ENCODE assay signal across 24 mouse cellular contexts in the genomic region with DNA sequence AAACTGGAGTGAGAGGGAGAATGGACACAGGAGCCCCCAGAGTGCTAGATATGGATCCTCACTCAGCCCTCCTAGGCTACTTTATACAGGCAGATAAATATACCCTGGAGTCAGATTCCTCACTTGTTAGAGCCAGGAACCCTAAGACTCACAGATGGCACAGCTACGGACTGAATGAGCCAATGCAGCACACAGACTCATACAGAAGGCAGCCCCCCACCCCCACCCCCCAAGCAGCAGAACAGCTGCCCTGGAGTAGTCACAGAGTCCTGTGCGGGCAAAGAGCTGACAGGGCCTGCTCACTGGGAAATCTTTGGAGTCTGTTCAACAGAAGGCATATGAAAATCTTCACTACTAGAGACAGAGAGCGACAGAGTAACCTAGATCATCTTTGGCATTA. TPM values are rescaled to one million over a fixed set of nuclear protein-coding genes. Genes with fewer than 3 reads are reported as not detected.
DNase-seq lines count a peak whose midpoint lies in the region; ATAC-seq and TF ChIP-seq lines count a peak whose summit lies in the region.
"Had no signal": no experiment of that assay in that cellular context is flagged by ENCODE, and none has a peak within 500 bp of the region (broad histone marks: within the 10 kb centered on the region; RNA-seq: fewer than 3 reads in every experiment).

No protein-coding gene starts in this region.

- H3K36me3 ChIP-seq in testis, adult 2 months (ENCODE audit: control insufficient read depth, insufficient read depth, low read length) = peaks cover 9% of the 10 kb centered on the region; the same call in 1 of the 2 replicates

- no peak for TF ChIP-seq POLR2A in testis, adult 2 months (IDR thresholded peaks at IDR 0.05; ENCODE audit: control insufficient read depth, low read depth, low read length)

- no peak for ATAC-seq in megakaryocyte-erythroid progenitor cell, adult 5-6 weeks (replicated peaks; ENCODE audit: low FRiP score, low TSS enrichment, poor library complexity, severe bottlenecking)

- H3K4me1 ChIP-seq in testis, adult 2 months (ENCODE audit: control insufficient read depth, insufficient read depth, low read length) = no peaks in the 10 kb centered on the region; the same call in none of the 2 replicates
- H3K4me1 ChIP-seq: heart, embryonic 13.5 days; kidney, embryonic 15.5 days; limb, embryonic 12.5 days; lung, embryonic 15.5 days had no signal

- no peak overlapping the region for H3K4me3 ChIP-seq in left cerebral cortex, adult 2 months
- peak overlapping the region; percentile 69 for H3K4me3 ChIP-seq in testis, adult 2 months (ENCODE audit: control insufficient read depth, low read depth, low read length)
- H3K4me3 ChIP-seq: heart, embryonic 13.5 days; kidney, embryonic 15.5 days; limb, embryonic 12.5 days; lung, embryonic 15.5 days had no signal

- intact Hi-C loops in heart, postnatal 25 days (cut with DNase I) = no loop called here
- intact Hi-C loops in left cerebral cortex, adult 2 months (cut with DNase I) = no loop called here
- intact Hi-C loops in left cerebral cortex, postnatal 14 days (cut with DNase I) = no loop called here

- DNase-seq in heart, adult 11 months = peak; percentile 50
- DNase-seq in heart, postnatal 25 days (ENCODE audit: low spot score) = no peak
- DNase-seq in left cerebral cortex, adult 2 months (ENCODE audit: extremely low spot score in 1 of 2, low spot score in 2 of 2) = no peak
- DNase-seq in left cerebral cortex, postnatal 14 days (ENCODE audit: low spot score in 2 of 2) = no peak
- DNase-seq in testis, postnatal 10 days (ENCODE audit: low spot score) = no peak
- DNase-seq: adrenal gland, postnatal 36 days; B cell, adult 2 months; cerebellum, adult 8-10 months; cerebellum, postnatal 25 days; heart, postnatal 10 days; kidney, adult 18-20 months; kidney, postnatal 36 days; layer of hippocampus, postnatal 36 days; right cerebral cortex, adult 18-20 months; right cerebral cortex, postnatal 4 days; thymus, postnatal 4 days had no signal

- no peaks in the 10 kb centered on the region for H3K27me3 ChIP-seq in testis, adult 2 months (ENCODE audit: control insufficient read depth, insufficient read depth, low read length)
- H3K27me3 ChIP-seq: heart, embryonic 13.5 days; kidney, embryonic 15.5 days; limb, embryonic 12.5 days; lung, embryonic 15.5 days had no signal

- H3K27ac ChIP-seq in left cerebral cortex, adult 2 months = peak overlapping the region; percentile 61
- peak overlapping the region; percentile 59 for H3K27ac ChIP-seq in testis, adult 2 months (ENCODE audit: control insufficient read depth, insufficient read depth, low read depth, low read length)
- H3K27ac ChIP-seq: heart, embryonic 13.5 days; kidney, embryonic 15.5 days; limb, embryonic 12.5 days; lung, embryonic 15.5 days; stomach, postnatal 0 days had no signal

- no peak for TF ChIP-seq CTCF in left cerebral cortex, adult 2 months (IDR thresholded peaks at IDR 0.05)
- TF ChIP-seq CTCF in testis, adult 2 months (IDR thresholded peaks at IDR 0.05; ENCODE audit: control insufficient read depth, insufficient read depth, insufficient replicate concordance, low read depth, low read length) = no peak

RNA-seq across cellular contexts. Expression of a gene that starts 38.3 kb away (rescaled TPM):
- total RNA-seq in heart, postnatal 25 days (2021) = under 1 TPM; 0.67 to 0.83 TPM
- 100 to 1,000 TPM; 110 to 116 TPM for total RNA-seq in left cerebral cortex, adult 2 months (2021)
- 100 to 1,000 TPM; 112 to 124 TPM for total RNA-seq in left cerebral cortex, postnatal 14 days (2021)
- polyA plus RNA-seq in testis, adult 2 months (2012; rRNA removed) = 0.15 and 0.20 TPM in 2 replicates
- total RNA-seq in megakaryocyte-erythroid progenitor cell, adult 5-6 weeks (2014; fragmentation: Nextera tagmentation) = not detected in 2 replicates
- total RNA-seq in megakaryocyte-erythroid progenitor cell, adult 5-6 weeks (2017) = not detected in 2 replicates
- total RNA-seq: megakaryocyte progenitor cell, adult 5-6 weeks had no signal

Comparison
In these comparisons a context has a peak if more than half of its experiments do, and no peak if none do; other contexts are left out.
1. RNA of a gene that starts 38.3 kb away (total RNA-seq): 112 to 124 TPM in left cerebral cortex, postnatal 14 days and 110 to 116 TPM in left cerebral cortex, adult 2 months; 0.67 to 0.83 TPM in heart, postnatal 25 days and not detected in megakaryocyte-erythroid progenitor cell, adult 5-6 weeks; every median in the first group is over 10 times any median in the second.